Mouse (Mus musculus) E14TG2a.4 (cell line): ENCODE data around the gene Mprip.

Experiments
- H3K27me3 ChIP-seq: 2 replicates; pipeline ENCODE4 v1.6.1; 2014; ENCODE audit warnings: low read length, control low read depth; ENCODE audit not compliant: insufficient read depth
- H3K36me3 ChIP-seq: 2 replicates; pipeline ENCODE4 v1.6.1; 2014; ENCODE audit warnings: low read length, control low read depth; ENCODE audit not compliant: insufficient read depth
- H3K4me1 ChIP-seq: replicated peaks from 2 replicates; pipeline ENCODE4 v1.6.1; 2014; ENCODE audit warnings: low read depth, low read length, control low read depth
- H3K4me3 ChIP-seq: replicated peaks from 2 replicates; pipeline ENCODE4 v1.5.1; 2014; ENCODE audit warnings: mild to moderate bottlenecking, low read length
- H3K9me3 ChIP-seq: 2 replicates; pipeline ENCODE4 v1.6.1; 2014; ENCODE audit warnings: low read length, control low read depth
- CTCF ChIP-seq: conservative IDR thresholded peaks from 2 replicates; pipeline ENCODE4 v1.5.1; 2014; ENCODE audit warnings: low read length
- NANOG ChIP-seq: IDR thresholded peaks from 2 replicates; pipeline ENCODE4 v1.6.1; 2014; ENCODE audit warnings: borderline replicate concordance, low read length, mixed read lengths
- POU5F1 ChIP-seq: IDR thresholded peaks from 2 replicates; pipeline ENCODE4 v1.6.1; 2014; ENCODE audit warnings: low read length, borderline replicate concordance

Mprip gene

GRCm38 (mm10) chr11:59680111-59680510 lies 19.0 kb downstream of the Mprip start:
- Histone ChIP-seq H3K4me3 (no peak overlapping the region), H3K27me3 (no peaks in the 10 kb centered on the region), H3K4me1 (peaks cover 5% of the 10 kb centered on the region; the same call in 1 of the 2 replicates), H3K9me3 (no peaks in the 10 kb centered on the region), H3K36me3 (peaks cover 13% of the 10 kb centered on the region)
- TF ChIP-seq CTCF = no peak
- no peak for TF ChIP-seq NANOG
- no peak for TF ChIP-seq POU5F1

GRCm38 (mm10) chr11:59684956-59685355 lies 23.9 kb downstream of the Mprip start:
- Histone ChIP-seq H3K36me3 (peaks cover 7% of the 10 kb centered on the region), H3K4me1 (no peaks in the 10 kb centered on the region), H3K4me3 (no peak overlapping the region), H3K9me3 (no peaks in the 10 kb centered on the region), H3K27me3 (no peaks in the 10 kb centered on the region)
- TF ChIP-seq NANOG (no peak), CTCF (no peak), POU5F1 (no peak)

- H3K4me3 ChIP-seq = no peak overlapping the region
- H3K4me1 ChIP-seq = no peaks in the 10 kb centered on the region; the same call in 1 of the 2 replicates
- H3K27me3 ChIP-seq = no peaks in the 10 kb centered on the region
- peaks cover 20% of the 10 kb centered on the region for H3K36me3 ChIP-seq
- H3K9me3 ChIP-seq = no peaks in the 10 kb centered on the region
- TF ChIP-seq CTCF (no peak), NANOG (no peak), POU5F1 (no peak)
These were observed 33.4 kb downstream of the Mprip start for GRCm38 (mm10) chr11:59694533-59694932.

- Histone ChIP-seq H3K9me3 (no peaks in the 10 kb centered on the region), H3K27me3 (no peaks in the 10 kb centered on the region), H3K36me3 (peaks cover 24% of the 10 kb centered on the region), H3K4me3 (no peak overlapping the region), H3K4me1 (no peaks in the 10 kb centered on the region; the same call in 1 of the 2 replicates)
- TF ChIP-seq NANOG = no peak
- no peak for TF ChIP-seq POU5F1
- no peak for TF ChIP-seq CTCF
These were observed 34.4 kb downstream of the Mprip start for GRCm38 (mm10) chr11:59695550-59695949.

GRCm38 (mm10) chr11:59697572-59697971 lies 36.5 kb downstream of the Mprip start:
- Histone ChIP-seq H3K9me3 (no peaks in the 10 kb centered on the region), H3K4me1 (no peaks in the 10 kb centered on the region; the same call in 1 of the 2 replicates), H3K27me3 (no peaks in the 10 kb centered on the region), H3K4me3 (no peak overlapping the region), H3K36me3 (peaks cover 38% of the 10 kb centered on the region)
- no peak for TF ChIP-seq NANOG
- TF ChIP-seq CTCF = no peak
- no peak for TF ChIP-seq POU5F1

- Histone ChIP-seq H3K9me3 (no peaks in the 10 kb centered on the region), H3K4me3 (no peak overlapping the region), H3K4me1 (no peaks in the 10 kb centered on the region), H3K36me3 (peaks cover 41% of the 10 kb centered on the region), H3K27me3 (no peaks in the 10 kb centered on the region)
- TF ChIP-seq POU5F1 (no peak), CTCF (no peak), NANOG (no peak)
These were observed 39.7 kb downstream of the Mprip start for GRCm38 (mm10) chr11:59700787-59701186.

- Histone ChIP-seq H3K4me1 (peaks cover 25% of the 10 kb centered on the region), H3K4me3 (no peak overlapping the region), H3K36me3 (peaks cover 27% of the 10 kb centered on the region), H3K9me3 (no peaks in the 10 kb centered on the region), H3K27me3 (no peaks in the 10 kb centered on the region)
- TF ChIP-seq NANOG (no peak), POU5F1 (no peak), CTCF (no peak)
These were observed 44.0 kb downstream of the Mprip start for GRCm38 (mm10) chr11:59705113-59705512.

- no peak for TF ChIP-seq NANOG
- no peak for TF ChIP-seq POU5F1
- TF ChIP-seq CTCF = no peak
- Histone ChIP-seq H3K4me3 (no peak overlapping the region; the same call in 1 of the 2 replicates), H3K36me3 (peaks cover 10% of the 10 kb centered on the region; the same call in 1 of the 2 replicates), H3K27me3 (no peaks in the 10 kb centered on the region), H3K9me3 (no peaks in the 10 kb centered on the region), H3K4me1 (peaks cover 30% of the 10 kb centered on the region)
These were observed 46.4 kb downstream of the Mprip start for GRCm38 (mm10) chr11:59707481-59707880.

GRCm38 (mm10) chr11:59707931-59708611 lies 47.0 kb downstream of the Mprip start:
- Histone ChIP-seq H3K4me1 (peaks cover 30% of the 10 kb centered on the region), H3K4me3 (no peak overlapping the region; the same call in 1 of the 2 replicates)
- no peak for TF ChIP-seq NANOG
- TF ChIP-seq CTCF = no peak
- no peak for TF ChIP-seq POU5F1

More at GRCm38 (mm10) chr11:59707931-59708611, 47.0 kb downstream of the Mprip start:
- no peaks in the 10 kb centered on the region for H3K9me3 ChIP-seq
- peaks cover 6% of the 10 kb centered on the region; the same call in 1 of the 2 replicates for H3K36me3 ChIP-seq
- H3K27me3 ChIP-seq = no peaks in the 10 kb centered on the region
